Mouse (Mus musculus): ENCODE data around the gene Gm26897.

Gm26897 gene

GRCm38 (mm10) chr5:111733851-111734250 is at the start of gene Gm26897:
Gm26897 (plus strand) TSS chr5:111733924.
- TF ChIP-seq GATA4 (IDR thresholded peaks at IDR 0.05; ENCODE audit: insufficient replicate concordance, low read length) = no peak

- no peak for TF ChIP-seq GATA4 (IDR thresholded peaks at IDR 0.05; ENCODE audit: insufficient replicate concordance, low read length)
These were observed 46.4 kb upstream of the Gm26897 start for GRCm38 (mm10) chr5:111687370-111687769.

GRCm38 (mm10) chr5:111688584-111688983 is 45.1 kb upstream of the Gm26897 start:
- no peak for TF ChIP-seq GATA4 (IDR thresholded peaks at IDR 0.05; ENCODE audit: insufficient replicate concordance, low read length)

GRCm38 (mm10) chr5:111697996-111698395 is 35.7 kb upstream of the Gm26897 start:
- TF ChIP-seq GATA4 (IDR thresholded peaks at IDR 0.05; ENCODE audit: insufficient replicate concordance, low read length) = no peak

GRCm38 (mm10) chr5:111699711-111700303 is 33.9 kb upstream of the Gm26897 start:
- TF ChIP-seq GATA4 (IDR thresholded peaks at IDR 0.05; ENCODE audit: insufficient replicate concordance, low read length) = no peak

GRCm38 (mm10) chr5:111701634-111702329 is 31.9 kb upstream of the Gm26897 start:
- TF ChIP-seq GATA4 (IDR thresholded peaks at IDR 0.05; ENCODE audit: insufficient replicate concordance, low read length) = no peak

GRCm38 (mm10) chr5:111703586-111703985 is 30.1 kb upstream of the Gm26897 start:
- TF ChIP-seq GATA4 (IDR thresholded peaks at IDR 0.05; ENCODE audit: insufficient replicate concordance, low read length) = no peak

GRCm38 (mm10) chr5:111704326-111704725 is 29.4 kb upstream of the Gm26897 start:
- no peak for TF ChIP-seq GATA4 (IDR thresholded peaks at IDR 0.05; ENCODE audit: insufficient replicate concordance, low read length)

GRCm38 (mm10) chr5:111709195-111709901 is 24.4 kb upstream of the Gm26897 start:
- no peak for TF ChIP-seq GATA4 (IDR thresholded peaks at IDR 0.05; ENCODE audit: insufficient replicate concordance, low read length)

- no peak for TF ChIP-seq GATA4 (IDR thresholded peaks at IDR 0.05; ENCODE audit: insufficient replicate concordance, low read length)
These were observed 14.7 kb upstream of the Gm26897 start for GRCm38 (mm10) chr5:111719018-111719417.

GRCm38 (mm10) chr5:111720726-111721125 is 13.0 kb upstream of the Gm26897 start:
- no peak for TF ChIP-seq GATA4 (IDR thresholded peaks at IDR 0.05; ENCODE audit: insufficient replicate concordance, low read length)

GRCm38 (mm10) chr5:111724713-111725112 is 9.0 kb upstream of the Gm26897 start:
- TF ChIP-seq GATA4 (IDR thresholded peaks at IDR 0.05; ENCODE audit: insufficient replicate concordance, low read length) = no peak

- no peak for TF ChIP-seq GATA4 (IDR thresholded peaks at IDR 0.05; ENCODE audit: insufficient replicate concordance, low read length)
These were observed 8.4 kb upstream of the Gm26897 start for GRCm38 (mm10) chr5:111725195-111725920.

- TF ChIP-seq GATA4 (IDR thresholded peaks at IDR 0.05; ENCODE audit: insufficient replicate concordance, low read length) = no peak
These were observed 5.3 kb upstream of the Gm26897 start for GRCm38 (mm10) chr5:111728411-111728810.

- no peak for TF ChIP-seq GATA4 (IDR thresholded peaks at IDR 0.05; ENCODE audit: insufficient replicate concordance, low read length)
These were observed 3.1 kb upstream of the Gm26897 start for GRCm38 (mm10) chr5:111730560-111731167.
